Mouse (Mus musculus) heart, embryonic 13.5 days (tissue): ENCODE data around the gene Prl3d2. TPM values are rescaled to one million over a fixed set of nuclear protein-coding genes. Genes with fewer than 3 reads are reported as not detected.
"Not testable (repeated sequence)": the region's sequence is repeated elsewhere in the genome, so short reads cannot be mapped to it uniquely, and the experiment has no call there.

ENCODE experiments used
- ATAC-seq: fragments of 200-750 bp; cut with Nextera tagmentation; 2 replicates; pipeline ENCODE4 v1.8.0; 2017; ENCODE audit warnings: moderate TSS enrichment; ENCODE audit not compliant: insufficient number of reproducible peaks, low FRiP score, low TSS enrichment; ENCODE audit errors: extremely low read depth
- H3K27ac ChIP-seq: fragments of 300-500 bp; sonication (generic); replicated peaks from 2 replicates; pipeline ENCODE4 v1.5.1; 2015; ENCODE audit warnings: moderate library complexity, mild to moderate bottlenecking, inconsistent platforms
- H3K27me3 ChIP-seq: fragments of 300-500 bp; sonication (generic); replicated peaks from 2 replicates; pipeline ENCODE4 v1.6.1; 2015; ENCODE audit warnings: mild to moderate bottlenecking, inconsistent platforms
- H3K36me3 ChIP-seq: fragments of 300-500 bp; sonication (generic); 2 replicates; pipeline ENCODE4 v1.6.1; 2015; ENCODE audit warnings: mild to moderate bottlenecking, inconsistent platforms
- H3K4me1 ChIP-seq: fragments of 300-500 bp; sonication (generic); 2 replicates; pipeline ENCODE4 v1.6.1; 2015; ENCODE audit warnings: inconsistent platforms
- H3K4me2 ChIP-seq: fragments of 300-500 bp; sonication (generic); 2 replicates; pipeline ENCODE4 v1.6.1; 2015; ENCODE audit warnings: inconsistent platforms, mild to moderate bottlenecking, moderate library complexity
- H3K4me3 ChIP-seq: fragments of 300-500 bp; sonication (generic); 2 replicates; pipeline ENCODE4 v1.5.1; 2015; ENCODE audit warnings: moderate library complexity, mild to moderate bottlenecking, inconsistent platforms
- H3K9ac ChIP-seq: fragments of 300-500 bp; sonication (generic); 2 replicates; pipeline ENCODE4 v1.6.1; 2015; ENCODE audit warnings: inconsistent platforms, mild to moderate bottlenecking, moderate library complexity
- H3K9me3 ChIP-seq: fragments of 300-500 bp; sonication (generic); 2 replicates; pipeline ENCODE4 v1.6.1; 2016; ENCODE audit warnings: inconsistent platforms
- WGBS: fragments of 180-500 bp; shearing (Covaris S2); methylation state at CpG from one replicate; pipeline ENCODE4 v1.1.7; 2015; ENCODE audit warnings: mixed read lengths; 5-methylcytosine and 5-hydroxymethylcytosine counted together
- polyA plus RNA-seq: library from polyadenylated mRNA; unstranded; fragments of >200 nt; fragmentation: Nextera tagmentation; extraction: Ambion mirVana; gene quantifications from 2 replicates; pipeline ENCODE4 v1.2.1, GENCODE M21; 2015

Gene Prl3d2
- not detected in 2 replicates for polyA plus RNA-seq

DNA sequence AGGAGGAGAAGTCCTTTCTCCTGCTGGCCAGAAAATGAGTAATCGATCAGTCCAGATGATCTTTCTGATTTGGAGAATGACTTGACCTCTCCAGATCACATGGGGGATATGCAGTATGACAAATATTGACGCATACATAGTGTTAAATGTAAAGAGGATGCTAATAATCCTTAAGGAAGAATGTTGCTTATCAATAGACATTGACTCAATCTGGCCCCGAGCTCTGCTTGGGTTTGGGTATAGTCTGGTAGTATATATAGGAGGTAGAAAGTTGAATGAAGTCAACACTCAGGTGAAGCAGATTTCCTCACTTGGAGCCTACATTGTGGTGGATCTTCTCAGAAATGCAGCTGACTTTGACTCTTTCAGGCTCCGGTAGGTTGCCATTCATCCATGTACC lies at the start of gene Prl3d2:
TSS of gene Prl3d2 (plus strand) at position 301 of the 400 bp plus-strand sequence.
- H3K36me3 ChIP-seq, H3K4me1 ChIP-seq, H3K4me3 ChIP-seq, H3K9ac ChIP-seq, ATAC-seq, H3K9me3 ChIP-seq, H3K4me2 ChIP-seq, H3K27ac ChIP-seq, H3K27me3 ChIP-seq: not testable (repeated sequence)
- 90% methylated on average over 4 of the region's 4 CpGs for WGBS

DNA sequence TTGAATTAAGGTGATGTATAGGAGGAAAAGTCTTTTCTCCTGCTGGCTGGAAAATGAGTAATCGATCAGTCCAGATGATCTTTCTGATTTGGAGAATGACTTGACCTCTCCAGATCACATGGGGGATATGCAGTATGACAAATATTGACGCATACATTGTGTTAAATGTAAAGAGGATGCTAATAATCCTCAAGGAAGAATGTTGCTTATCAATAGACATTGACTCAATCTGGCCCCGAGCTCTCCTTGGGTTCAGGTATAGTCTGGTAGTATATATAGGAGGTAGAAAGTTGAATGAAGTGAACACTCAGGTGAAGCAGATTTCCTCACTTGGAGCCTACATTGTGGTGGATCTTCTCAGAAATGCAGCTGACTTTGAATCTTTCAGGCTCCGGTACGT lies 27.6 kb upstream of the Prl3d2 start, which contains the start of gene Prl3d1:
TSS of gene Prl3d1 (plus strand) at position 301 of the 400 bp plus-strand sequence.
- 71% methylated on average over 5 of the region's 5 CpGs for WGBS
- not testable (repeated sequence) for H3K27ac ChIP-seq, H3K4me2 ChIP-seq, H3K9ac ChIP-seq, H3K4me1 ChIP-seq, H3K9me3 ChIP-seq, H3K36me3 ChIP-seq, ATAC-seq, H3K27me3 ChIP-seq, H3K4me3 ChIP-seq

- Histone ChIP-seq H3K27me3 (no peaks in the 10 kb centered on the region), H3K4me3 (no peak overlapping the region), H3K27ac (no peak overlapping the region), H3K9ac (no peak overlapping the region), H3K36me3 (no peaks in the 10 kb centered on the region), H3K9me3 (no peaks in the 10 kb centered on the region), H3K4me2 (no peak overlapping the region), H3K4me1 (no peaks in the 10 kb centered on the region)
- ATAC-seq, result no peak
- 49% methylated on average over 1 of the region's 1 CpGs for WGBS
These were observed 26.8 kb downstream of the Prl3d2 start for GRCm38 (mm10) chr13:27148264-27148663.

- not testable (repeated sequence) for H3K36me3 ChIP-seq, H3K9me3 ChIP-seq, H3K4me2 ChIP-seq, H3K4me3 ChIP-seq, H3K27me3 ChIP-seq, H3K9ac ChIP-seq, ATAC-seq, H3K27ac ChIP-seq, H3K4me1 ChIP-seq
- WGBS, result 65% methylated on average over 3 of the region's 3 CpGs
These were observed 35.0 kb downstream of the Prl3d2 start, which contains the start of gene Prl3d3 for GRCm38 (mm10) chr13:27156490-27156889. Prl3d3 (plus strand) TSS chr13:27156790.

Other genes starting within 250 kb of the Prl3d2 start
- gene Prl, start 64.1 kb upstream of the Prl3d2 start, polyA plus RNA-seq, result not detected in 2 replicates
- gene Prl3d1, start 27.5 kb upstream of the Prl3d2 start, polyA plus RNA-seq, result not detected in 2 replicates
- gene Prl3d3, start 35.1 kb downstream of the Prl3d2 start, polyA plus RNA-seq, result not detected in 2 replicates
- not detected in 2 replicates for gene Prl3c1, start 75.0 kb downstream of the Prl3d2 start, polyA plus RNA-seq
- gene Prl3b1, start 120.1 kb downstream of the Prl3d2 start, polyA plus RNA-seq, result not detected in 2 replicates
- gene Prl3a1, start 137.7 kb downstream of the Prl3d2 start, polyA plus RNA-seq, result not detected in 2 replicates
- not detected in 2 replicates for gene Prl6a1, start 190.9 kb downstream of the Prl3d2 start, polyA plus RNA-seq
- not detected in 2 replicates for gene Prl8a2, start 224.0 kb downstream of the Prl3d2 start, polyA plus RNA-seq